Mouse (Mus musculus): ENCODE results near the gene Rabep2. TPM values are rescaled to one million over a fixed set of nuclear protein-coding genes. Genes with fewer than 3 reads are reported as not detected.
A peak's percentile ranks its signal among the peaks of the same experiment; 100 is the strongest.
"Not testable (repeated sequence)": the region's sequence is repeated elsewhere in the genome, so short reads cannot be mapped to it uniquely, and the experiment has no call there.

Gene Rabep2
- polyA plus RNA-seq, 1 experiment from 2014 or later: 22.2 TPM

DNA sequence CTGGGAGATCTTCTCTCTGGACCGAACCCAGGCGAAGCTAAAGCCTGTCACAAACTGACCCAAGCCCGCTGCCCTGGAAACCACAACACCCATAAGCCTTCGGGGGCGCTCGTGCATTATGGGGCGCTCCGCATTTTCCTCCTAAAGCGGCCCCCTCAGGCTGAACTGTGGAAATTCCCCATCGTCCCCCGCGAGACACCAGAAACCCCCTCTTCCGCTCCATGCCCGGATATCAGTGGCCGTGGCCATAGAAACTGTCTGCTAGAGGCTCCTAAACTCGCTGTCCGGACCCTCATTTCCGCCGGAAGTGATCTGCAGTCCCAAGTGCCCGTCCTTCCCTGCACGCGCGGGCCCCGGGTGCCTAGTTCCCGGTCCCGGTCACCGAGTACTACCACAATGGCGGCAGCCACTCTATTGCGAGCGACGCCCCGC is 58.5 kb downstream of the Rabep2 start, which contains the start of gene Tufm:
Tufm (plus strand) TSS at position 310 of the 432 bp plus-strand sequence.
- peak; percentile 92 for ATAC-seq (replicated peaks; ENCODE audit: extremely low read depth, insufficient read depth, low FRiP score)
- H3K36me3 ChIP-seq (ENCODE audit: control insufficient read depth, insufficient read depth): peaks cover 21% of the 10 kb centered on the region
- peak within 1 kb of the TSS; percentile 83 for H3K4me3 ChIP-seq (ENCODE audit: low read length)
- H3K9ac ChIP-seq (ENCODE audit: low read length): peak within 1 kb of the TSS; percentile 88
- H3K27me3 ChIP-seq (ENCODE audit: control insufficient read depth, insufficient read depth, low read length): no peaks in the 10 kb centered on the region
- WGBS: under 1% methylated on average over 32 of the region's 32 CpGs
- H3K4me2 ChIP-seq (ENCODE audit: low read depth, low read length): peak within 1 kb of the TSS; percentile 93
- peaks cover 11% of the 10 kb centered on the region; the same call in 1 of the 2 replicates for H3K4me1 ChIP-seq (ENCODE audit: control insufficient read depth, insufficient read depth, low read length)
- no peaks in the 10 kb centered on the region for H3K9me3 ChIP-seq (replicated peaks; ENCODE audit: control insufficient read depth, low read length)
- peak within 1 kb of the TSS; percentile 80 for H3K27ac ChIP-seq (ENCODE audit: low read length)

DNA sequence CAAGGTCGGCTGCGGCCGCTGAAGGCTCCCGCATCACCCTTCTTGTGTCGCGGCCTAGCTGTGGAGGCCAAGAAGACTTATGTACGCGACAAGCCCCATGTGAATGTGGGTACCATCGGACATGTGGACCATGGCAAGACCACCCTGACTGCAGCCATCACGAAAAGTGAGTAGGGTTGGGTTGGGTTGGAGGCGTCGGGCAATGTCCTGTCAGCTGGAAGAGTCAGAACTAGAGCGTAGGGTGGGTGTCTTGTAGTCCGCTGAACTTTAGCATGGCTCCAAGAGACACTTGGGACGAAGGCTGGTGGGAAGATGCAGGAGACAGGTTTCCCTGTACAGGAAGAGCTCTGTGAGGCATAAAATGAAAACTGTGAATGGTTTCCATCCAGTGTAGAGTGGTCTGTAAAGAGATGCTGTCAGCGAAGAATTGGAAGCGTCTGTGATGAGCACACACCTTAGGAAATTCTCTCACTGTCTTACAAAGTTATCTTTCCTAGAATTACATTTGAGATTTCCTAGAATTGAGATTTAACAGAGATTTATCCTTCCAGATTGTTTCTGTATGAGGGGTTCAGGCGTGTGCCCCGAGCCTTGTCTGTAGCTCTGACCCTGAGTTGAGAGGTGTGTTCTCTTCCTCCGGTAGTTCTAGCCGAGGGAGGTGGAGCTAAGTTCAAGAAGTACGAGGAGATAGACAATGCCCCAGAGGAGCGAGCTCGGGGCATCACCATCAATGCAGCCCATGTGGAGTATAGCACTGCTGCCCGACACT is 59.2 kb downstream of the Rabep2 start:
- WGBS: 14% methylated on average over 21 of the region's 25 CpGs
- H3K4me3 ChIP-seq (ENCODE audit: low read length): peak overlapping the region; percentile 83
- ATAC-seq (replicated peaks; ENCODE audit: extremely low read depth, insufficient read depth, low FRiP score); H3K9me3 ChIP-seq (replicated peaks; ENCODE audit: control insufficient read depth, low read length); H3K27me3 ChIP-seq (ENCODE audit: control insufficient read depth, insufficient read depth, low read length): not testable (repeated sequence)
- H3K9ac ChIP-seq (ENCODE audit: low read length): peak overlapping the region; percentile 88
- peak overlapping the region; percentile 93 for H3K4me2 ChIP-seq (ENCODE audit: low read depth, low read length)
- peak overlapping the region; percentile 74 for H3K27ac ChIP-seq (ENCODE audit: low read length)
- H3K4me1 ChIP-seq (ENCODE audit: control insufficient read depth, insufficient read depth, low read length): peaks cover 11% of the 10 kb centered on the region; the same call in 1 of the 2 replicates
- H3K36me3 ChIP-seq (ENCODE audit: control insufficient read depth, insufficient read depth): peaks cover 28% of the 10 kb centered on the region

- WGBS: 72% methylated on average over 1 of the region's 1 CpGs
- H3K27me3 ChIP-seq (ENCODE audit: control insufficient read depth, insufficient read depth, low read length): no peaks in the 10 kb centered on the region
- no peak overlapping the region for H3K4me3 ChIP-seq (ENCODE audit: low read length)
- H3K4me2 ChIP-seq (ENCODE audit: low read depth, low read length): no peak overlapping the region
- no peak for ATAC-seq (replicated peaks; ENCODE audit: extremely low read depth, insufficient read depth, low FRiP score)
- H3K9me3 ChIP-seq (replicated peaks; ENCODE audit: control insufficient read depth, low read length): no peaks in the 10 kb centered on the region
- H3K4me1 ChIP-seq (ENCODE audit: control insufficient read depth, insufficient read depth, low read length): peaks cover 11% of the 10 kb centered on the region; the same call in 1 of the 2 replicates
- H3K9ac ChIP-seq (ENCODE audit: low read length): no peak overlapping the region
- H3K27ac ChIP-seq (ENCODE audit: low read length): no peak overlapping the region
- H3K36me3 ChIP-seq (ENCODE audit: control insufficient read depth, insufficient read depth): peaks cover 58% of the 10 kb centered on the region
Observed at GRCm38 (mm10) chr7:126491005-126491404, 62.4 kb downstream of the Rabep2 start.

- no peak overlapping the region for H3K27ac ChIP-seq (ENCODE audit: low read length)
- peaks cover 9% of the 10 kb centered on the region; the same call in 1 of the 2 replicates for H3K4me1 ChIP-seq (ENCODE audit: control insufficient read depth, insufficient read depth, low read length)
- WGBS: 45% methylated on average over 11 of the region's 11 CpGs
- H3K27me3 ChIP-seq (ENCODE audit: control insufficient read depth, insufficient read depth, low read length): no peaks in the 10 kb centered on the region
- no peak for ATAC-seq (replicated peaks; ENCODE audit: extremely low read depth, insufficient read depth, low FRiP score)
- no peak overlapping the region for H3K9ac ChIP-seq (ENCODE audit: low read length)
- no peak overlapping the region for H3K4me2 ChIP-seq (ENCODE audit: low read depth, low read length)
- H3K9me3 ChIP-seq (replicated peaks; ENCODE audit: control insufficient read depth, low read length): no peaks in the 10 kb centered on the region
- H3K4me3 ChIP-seq (ENCODE audit: low read length): no peak overlapping the region
- peaks cover 68% of the 10 kb centered on the region for H3K36me3 ChIP-seq (ENCODE audit: control insufficient read depth, insufficient read depth)
Observed at GRCm38 (mm10) chr7:126491973-126492372, 63.4 kb downstream of the Rabep2 start.

GRCm38 (mm10) chr7:126494120-126494519 is 65.6 kb downstream of the Rabep2 start:
- no peak overlapping the region for H3K9ac ChIP-seq (ENCODE audit: low read length)
- 85% methylated on average over 6 of the region's 6 CpGs for WGBS

DNA sequence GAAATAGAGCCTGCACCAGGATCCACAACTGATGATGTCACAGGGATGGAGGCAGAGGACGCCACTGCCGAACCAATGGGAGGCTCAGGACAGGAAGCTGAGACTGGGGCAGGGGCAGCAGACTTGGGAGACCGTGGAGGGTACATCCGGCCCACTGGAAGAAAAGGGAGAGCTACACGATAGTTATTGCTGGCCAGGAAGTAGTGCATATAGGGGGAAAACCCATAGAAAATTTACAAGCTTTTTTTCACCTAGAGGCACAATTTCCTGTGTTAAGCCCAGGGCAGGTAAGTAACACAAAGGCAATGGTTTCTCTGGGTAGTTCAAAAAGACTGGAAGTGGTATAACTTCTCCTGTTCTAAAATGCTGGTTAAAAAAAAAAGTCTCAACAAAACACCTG is 67.9 kb downstream of the Rabep2 start:
- no peak overlapping the region for H3K4me3 ChIP-seq (ENCODE audit: low read length)
- no peak overlapping the region for H3K9ac ChIP-seq (ENCODE audit: low read length)
- WGBS: 95% methylated on average over 5 of the region's 5 CpGs
- H3K27me3 ChIP-seq (ENCODE audit: control insufficient read depth, insufficient read depth, low read length): no peaks in the 10 kb centered on the region
- no peak overlapping the region for H3K4me2 ChIP-seq (ENCODE audit: low read depth, low read length)
- ATAC-seq (replicated peaks; ENCODE audit: extremely low read depth, insufficient read depth, low FRiP score): no peak
- peaks cover 93% of the 10 kb centered on the region for H3K36me3 ChIP-seq (ENCODE audit: control insufficient read depth, insufficient read depth)
- H3K4me1 ChIP-seq (ENCODE audit: control insufficient read depth, insufficient read depth, low read length): peaks cover 4% of the 10 kb centered on the region
- no peaks in the 10 kb centered on the region for H3K9me3 ChIP-seq (replicated peaks; ENCODE audit: control insufficient read depth, low read length)
- no peak overlapping the region for H3K27ac ChIP-seq (ENCODE audit: low read length)

More at GRCm38 (mm10) chr7:126494120-126494519, 65.6 kb downstream of the Rabep2 start:
- no peak for ATAC-seq (replicated peaks; ENCODE audit: extremely low read depth, insufficient read depth, low FRiP score)
- no peak overlapping the region for H3K4me3 ChIP-seq (ENCODE audit: low read length)
- no peak overlapping the region for H3K4me2 ChIP-seq (ENCODE audit: low read depth, low read length)
- no peak overlapping the region for H3K27ac ChIP-seq (ENCODE audit: low read length)
- peaks cover 85% of the 10 kb centered on the region for H3K36me3 ChIP-seq (ENCODE audit: control insufficient read depth, insufficient read depth)
- H3K27me3 ChIP-seq (ENCODE audit: control insufficient read depth, insufficient read depth, low read length): no peaks in the 10 kb centered on the region
- H3K4me1 ChIP-seq (ENCODE audit: control insufficient read depth, insufficient read depth, low read length): no peaks in the 10 kb centered on the region
- no peaks in the 10 kb centered on the region for H3K9me3 ChIP-seq (replicated peaks; ENCODE audit: control insufficient read depth, low read length)

GRCm38 (mm10) chr7:126497966-126498365 is 69.4 kb downstream of the Rabep2 start:
- ATAC-seq (replicated peaks; ENCODE audit: extremely low read depth, insufficient read depth, low FRiP score): no peak
- Histone ChIP-seq H3K27ac (ENCODE audit: low read length) (no peak overlapping the region), H3K4me3 (ENCODE audit: low read length) (no peak overlapping the region), H3K9me3 (replicated peaks; ENCODE audit: control insufficient read depth, low read length) (no peaks in the 10 kb centered on the region), H3K4me1 (ENCODE audit: control insufficient read depth, insufficient read depth, low read length) (peaks cover 4% of the 10 kb centered on the region), H3K4me2 (ENCODE audit: low read depth, low read length) (no peak overlapping the region), H3K9ac (ENCODE audit: low read length) (no peak overlapping the region), H3K27me3 (ENCODE audit: control insufficient read depth, insufficient read depth, low read length) (no peaks in the 10 kb centered on the region), H3K36me3 (ENCODE audit: control insufficient read depth, insufficient read depth) (peaks cover 79% of the 10 kb centered on the region)
- WGBS: 94% methylated on average over 12 of the region's 12 CpGs

Other genes starting within 250 kb of the Rabep2 start
- gene Xpo6, start 228.3 kb upstream of the Rabep2 start, polyA plus RNA-seq (2015; fragmentation: Nextera tagmentation; extraction: Ambion mirVana): 27.6 and 31.5 TPM in 2 replicates
- gene Sbk1, start 156.1 kb upstream of the Rabep2 start, polyA plus RNA-seq (2015; fragmentation: Nextera tagmentation; extraction: Ambion mirVana): 12.1 and 13.6 TPM in 2 replicates
- gene Lat, start 59.2 kb upstream of the Rabep2 start, polyA plus RNA-seq (2015; fragmentation: Nextera tagmentation; extraction: Ambion mirVana): 17.4 and 51.1 TPM in 2 replicates
- 41.1 and 45.9 TPM in 2 replicates for gene Spns1, start 51.3 kb upstream of the Rabep2 start, polyA plus RNA-seq (2015; fragmentation: Nextera tagmentation; extraction: Ambion mirVana)
- gene Nfatc2ip, start 32.0 kb upstream of the Rabep2 start, polyA plus RNA-seq (2015; fragmentation: Nextera tagmentation; extraction: Ambion mirVana): 1.4 TPM in 2 replicates
- 0.05 and 0.09 TPM in 2 replicates for gene Cd19, start 13.9 kb upstream of the Rabep2 start, polyA plus RNA-seq (2015; fragmentation: Nextera tagmentation; extraction: Ambion mirVana)
- 1.4 and 6.4 TPM in 2 replicates for gene Atp2a1, start 34.3 kb downstream of the Rabep2 start, polyA plus RNA-seq (2015; fragmentation: Nextera tagmentation; extraction: Ambion mirVana)
- gene Sh2b1, start 46.7 kb downstream of the Rabep2 start, polyA plus RNA-seq (2015; fragmentation: Nextera tagmentation; extraction: Ambion mirVana): 44.3 and 46.0 TPM in 2 replicates
- 224 and 229 TPM in 2 replicates for gene Tufm, start 58.6 kb downstream of the Rabep2 start, polyA plus RNA-seq (2015; fragmentation: Nextera tagmentation; extraction: Ambion mirVana)
- gene Atxn2l, start 74.7 kb downstream of the Rabep2 start, polyA plus RNA-seq (2015; fragmentation: Nextera tagmentation; extraction: Ambion mirVana): 29.7 and 30.6 TPM in 2 replicates
- gene Eif3c, start 137.7 kb downstream of the Rabep2 start, polyA plus RNA-seq (2015; fragmentation: Nextera tagmentation; extraction: Ambion mirVana): 115 and 120 TPM in 2 replicates
- 0.71 and 0.75 TPM in 2 replicates for gene Apobr, start 156.2 kb downstream of the Rabep2 start, polyA plus RNA-seq (2015; fragmentation: Nextera tagmentation; extraction: Ambion mirVana)
- gene Cln3, start 157.1 kb downstream of the Rabep2 start, polyA plus RNA-seq (2015; fragmentation: Nextera tagmentation; extraction: Ambion mirVana): 20.2 TPM in 2 replicates
- gene Il27, start 166.2 kb downstream of the Rabep2 start, polyA plus RNA-seq (2015; fragmentation: Nextera tagmentation; extraction: Ambion mirVana): not detected in 2 replicates
- gene Nupr1, start 202.1 kb downstream of the Rabep2 start, polyA plus RNA-seq (2015; fragmentation: Nextera tagmentation; extraction: Ambion mirVana): 12.8 and 12.9 TPM in 2 replicates
- 36.1 and 39.1 TPM in 2 replicates for gene Sgf29, start 220.6 kb downstream of the Rabep2 start, polyA plus RNA-seq (2015; fragmentation: Nextera tagmentation; extraction: Ambion mirVana)
- 17.4 and 18.5 TPM in 2 replicates for gene Sult1a1, start 247.7 kb downstream of the Rabep2 start, polyA plus RNA-seq (2015; fragmentation: Nextera tagmentation; extraction: Ambion mirVana)

All from heart, embryonic 16.5 days (tissue).